Mouse (Mus musculus): ENCODE measurements around the gene Gm572. TPM values are rescaled to one million over a fixed set of nuclear protein-coding genes. Genes with fewer than 3 reads are reported as not detected.
A peak's percentile ranks its signal among the peaks of the same experiment; 100 is the strongest.

Gm572 gene
- polyA plus RNA-seq, 1 experiment from 2014 or later: not detected

DNA sequence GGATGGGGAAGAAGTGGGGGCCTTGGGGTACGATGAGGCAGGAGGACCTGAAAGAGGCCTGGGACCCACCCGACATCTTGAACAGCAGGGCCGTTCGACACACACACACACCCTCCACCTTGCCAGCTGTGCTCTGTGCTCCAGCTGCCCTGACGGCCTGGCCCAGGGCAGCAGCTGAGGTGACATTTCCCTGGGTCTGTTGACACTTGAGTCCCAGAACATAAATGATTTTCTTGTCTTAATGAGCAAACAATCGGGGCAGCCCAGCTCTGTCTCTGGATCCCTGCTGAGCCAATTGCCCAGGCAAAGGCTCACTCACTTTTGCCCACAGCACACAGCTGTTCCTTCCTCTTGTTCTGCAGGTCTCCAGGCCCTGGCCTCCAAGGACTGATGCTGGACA, 20.9 kb downstream of the Gm572 start:
- no peak overlapping the region for H3K27ac ChIP-seq (replicated peaks; ENCODE audit: low read depth, low read length)
- H3K4me2 ChIP-seq (ENCODE audit: low read length): no peak overlapping the region
- H3K4me3 ChIP-seq (replicated peaks; ENCODE audit: low read depth, low read length): no peak overlapping the region
- DNase-seq: no peak
- no peaks in the 10 kb centered on the region for H3K27me3 ChIP-seq (ENCODE audit: control insufficient read depth, insufficient read depth, low read length)
- no peak overlapping the region for H3K9ac ChIP-seq (replicated peaks; ENCODE audit: low read length)
- H3K9me3 ChIP-seq (ENCODE audit: control insufficient read depth, low read length): no peaks in the 10 kb centered on the region
- ATAC-seq (ENCODE audit: low FRiP score, low TSS enrichment): no peak
- peaks cover 9% of the 10 kb centered on the region; the same call in 1 of the 2 replicates for H3K4me1 ChIP-seq (ENCODE audit: control insufficient read depth, insufficient read depth, low read length)
- 50% methylated on average over 6 of the region's 6 CpGs for WGBS
- no peaks in the 10 kb centered on the region for H3K36me3 ChIP-seq (ENCODE audit: control insufficient read depth, insufficient read depth, low read length)

DNA sequence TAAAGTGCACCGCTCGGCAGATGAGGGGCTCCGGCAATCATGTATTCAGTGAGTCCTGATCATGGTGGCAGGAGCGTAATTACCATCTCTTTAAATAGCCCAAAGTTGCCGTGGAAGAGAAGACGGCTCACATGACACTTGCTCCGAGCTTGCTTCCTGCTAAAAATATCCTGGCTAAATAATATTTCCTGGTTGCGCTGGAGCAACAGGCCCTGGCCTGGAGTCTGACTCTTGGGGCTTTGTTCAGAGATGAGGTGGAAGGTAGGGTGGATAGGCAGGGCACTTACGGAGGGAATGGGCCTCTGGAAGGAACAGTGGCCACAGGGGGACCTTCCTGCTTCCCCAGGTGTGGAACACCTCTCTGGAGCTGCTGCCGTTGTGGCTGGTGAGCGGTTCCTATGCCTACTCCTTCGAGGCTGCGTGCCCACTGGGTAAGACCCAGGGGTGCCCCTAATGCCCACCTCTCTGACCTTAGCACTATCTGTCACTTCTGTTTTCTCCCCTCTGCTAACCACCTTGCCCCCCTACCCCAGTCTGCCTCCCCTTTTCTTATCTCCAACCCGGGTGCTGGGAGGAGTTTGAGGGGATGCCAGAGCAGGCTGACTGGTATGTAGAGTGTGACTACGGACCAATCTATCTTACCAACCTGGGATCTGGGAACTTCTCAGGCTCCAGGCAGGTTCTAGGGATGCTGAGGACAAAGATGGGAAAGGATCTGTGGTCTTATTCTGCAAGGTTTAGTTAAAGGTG, 24.1 kb downstream of the Gm572 start:
- no peaks in the 10 kb centered on the region for H3K27me3 ChIP-seq (ENCODE audit: control insufficient read depth, insufficient read depth, low read length)
- WGBS: 93% methylated on average over 15 of the region's 15 CpGs
- H3K4me3 ChIP-seq (replicated peaks; ENCODE audit: low read depth, low read length): no peak overlapping the region
- no peaks in the 10 kb centered on the region for H3K36me3 ChIP-seq (ENCODE audit: control insufficient read depth, insufficient read depth, low read length)
- peaks cover 5% of the 10 kb centered on the region; the same call in 1 of the 2 replicates for H3K4me1 ChIP-seq (ENCODE audit: control insufficient read depth, insufficient read depth, low read length)
- H3K9me3 ChIP-seq (ENCODE audit: control insufficient read depth, low read length): no peaks in the 10 kb centered on the region
- no peak overlapping the region for H3K27ac ChIP-seq (replicated peaks; ENCODE audit: low read depth, low read length)
- ATAC-seq (ENCODE audit: low FRiP score, low TSS enrichment) (no peak), DNase-seq (no peak)
- H3K9ac ChIP-seq (replicated peaks; ENCODE audit: low read length): no peak overlapping the region
- H3K4me2 ChIP-seq (ENCODE audit: low read length): no peak overlapping the region

DNA sequence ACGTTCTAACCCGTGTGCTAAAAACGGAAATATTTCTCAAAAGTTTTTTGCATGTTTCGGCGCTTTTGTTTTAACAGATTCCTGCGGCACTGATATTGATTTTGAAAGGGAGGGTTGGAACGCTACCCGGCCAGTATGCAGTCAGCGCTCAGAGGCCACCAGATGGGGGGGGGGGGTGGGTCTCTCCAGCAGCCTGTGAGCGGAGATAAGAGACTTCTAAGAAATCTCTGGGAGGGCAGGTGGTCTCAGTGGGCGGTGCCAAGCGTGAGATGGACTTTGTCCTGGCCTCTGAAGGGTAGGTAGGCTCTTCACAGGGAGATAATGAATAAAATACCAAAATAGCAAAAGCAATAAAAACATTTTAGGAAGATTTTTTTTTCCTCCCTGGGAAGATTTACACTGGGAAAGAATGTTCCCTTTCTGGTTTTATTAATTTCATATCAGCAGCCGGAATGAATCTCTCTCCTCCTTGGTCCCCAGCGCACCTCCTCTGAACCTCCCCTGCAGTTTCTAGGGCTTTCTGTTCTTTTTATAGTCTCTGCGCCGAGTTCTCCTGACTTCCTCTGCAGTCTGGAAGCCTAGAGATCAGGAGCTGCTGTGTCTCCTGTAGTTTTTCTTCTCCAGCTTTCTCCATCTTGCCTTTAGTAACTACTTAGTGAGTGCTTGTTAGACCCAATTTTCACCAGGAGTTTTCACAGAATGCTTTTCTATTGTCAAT, 28.3 kb downstream of the Gm572 start:
- no peak for DNase-seq

DNA sequence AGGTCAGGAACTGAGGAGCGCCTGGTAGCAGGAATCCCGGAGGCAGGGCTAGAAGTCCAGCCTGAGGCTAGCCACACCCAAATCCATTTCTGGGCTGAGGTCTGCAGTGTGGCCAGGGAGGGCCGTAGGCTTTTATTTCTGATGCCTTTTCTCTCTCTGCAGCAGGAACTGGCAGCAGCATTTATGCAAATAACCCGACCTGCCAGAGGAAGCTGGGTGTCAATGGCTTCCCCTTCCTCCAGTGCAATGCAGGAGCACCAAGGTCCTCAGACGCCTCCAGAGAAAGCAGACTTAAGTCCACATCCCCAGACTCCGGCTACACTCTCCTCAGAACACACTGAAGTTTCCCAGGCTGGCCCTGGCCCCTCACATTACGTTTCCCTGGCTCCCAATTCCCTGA, 31.9 kb downstream of the Gm572 start:
- no peak for ATAC-seq (ENCODE audit: low FRiP score, low TSS enrichment)
- no peak overlapping the region for H3K9ac ChIP-seq (replicated peaks; ENCODE audit: low read length)
- no peak overlapping the region for H3K4me2 ChIP-seq (ENCODE audit: low read length)
- no peak overlapping the region for H3K27ac ChIP-seq (replicated peaks; ENCODE audit: low read depth, low read length)
- no peak for DNase-seq
- no peaks in the 10 kb centered on the region for H3K27me3 ChIP-seq (ENCODE audit: control insufficient read depth, insufficient read depth, low read length)
- 53% methylated on average over 7 of the region's 7 CpGs for WGBS
- H3K4me1 ChIP-seq (ENCODE audit: control insufficient read depth, insufficient read depth, low read length): no peaks in the 10 kb centered on the region
- no peak overlapping the region for H3K4me3 ChIP-seq (replicated peaks; ENCODE audit: low read depth, low read length)
- H3K36me3 ChIP-seq (ENCODE audit: control insufficient read depth, insufficient read depth, low read length): no peaks in the 10 kb centered on the region
- no peaks in the 10 kb centered on the region for H3K9me3 ChIP-seq (ENCODE audit: control insufficient read depth, low read length)

More for the DNA sequence above, 28.3 kb downstream of the Gm572 start:
- no peak overlapping the region for H3K4me3 ChIP-seq (replicated peaks; ENCODE audit: low read depth, low read length)
- ATAC-seq (ENCODE audit: low FRiP score, low TSS enrichment): no peak
- H3K36me3 ChIP-seq (ENCODE audit: control insufficient read depth, insufficient read depth, low read length): no peaks in the 10 kb centered on the region
- no peaks in the 10 kb centered on the region for H3K27me3 ChIP-seq (ENCODE audit: control insufficient read depth, insufficient read depth, low read length)
- no peak overlapping the region for H3K9ac ChIP-seq (replicated peaks; ENCODE audit: low read length)
- no peaks in the 10 kb centered on the region for H3K9me3 ChIP-seq (ENCODE audit: control insufficient read depth, low read length)
- 58% methylated on average over 16 of the region's 16 CpGs for WGBS
- H3K4me2 ChIP-seq (ENCODE audit: low read length): no peak overlapping the region
- no peak overlapping the region for H3K27ac ChIP-seq (replicated peaks; ENCODE audit: low read depth, low read length)
- no peaks in the 10 kb centered on the region for H3K4me1 ChIP-seq (ENCODE audit: control insufficient read depth, insufficient read depth, low read length)

DNA sequence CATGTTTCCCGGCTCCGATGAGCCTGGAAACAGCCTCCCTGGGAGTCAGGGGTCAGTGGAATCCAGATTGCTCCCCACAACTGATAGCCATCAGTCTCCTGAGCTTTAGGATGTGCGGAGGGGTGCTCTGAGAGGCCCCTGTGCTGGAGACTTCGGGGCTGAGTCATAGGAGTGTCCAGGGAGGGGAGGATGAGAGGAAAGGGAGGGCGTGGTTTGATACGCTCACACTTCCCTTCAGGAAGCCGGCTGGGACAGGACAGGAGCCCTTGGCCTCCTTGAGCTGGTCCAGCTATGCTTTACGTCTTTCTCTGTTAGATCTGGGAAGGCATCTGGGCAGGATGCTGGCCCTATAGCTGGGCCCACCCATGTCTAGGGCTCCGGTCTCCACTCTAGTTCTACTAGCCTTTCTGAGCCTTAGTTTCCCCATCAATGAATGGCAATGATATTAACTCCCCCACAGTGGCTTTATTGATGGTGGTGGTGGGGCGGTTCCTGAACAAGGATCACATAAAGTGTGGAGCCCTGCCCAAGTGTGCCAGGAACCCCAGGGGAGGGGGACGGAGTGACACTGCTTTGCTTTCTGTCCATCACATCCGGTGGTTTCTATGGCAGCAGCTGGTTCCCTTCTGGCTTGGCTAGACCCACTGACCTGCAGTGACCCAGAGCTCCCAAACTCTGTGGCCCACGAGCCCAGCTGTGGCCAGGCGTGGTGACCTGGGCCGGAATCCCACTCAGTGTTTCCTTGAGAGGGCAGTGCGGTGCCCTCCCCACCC, 33.3 kb downstream of the Gm572 start:
- no peaks in the 10 kb centered on the region for H3K4me1 ChIP-seq (ENCODE audit: control insufficient read depth, insufficient read depth, low read length)
- no peak overlapping the region for H3K4me3 ChIP-seq (replicated peaks; ENCODE audit: low read depth, low read length)
- H3K36me3 ChIP-seq (ENCODE audit: control insufficient read depth, insufficient read depth, low read length): no peaks in the 10 kb centered on the region
- H3K4me2 ChIP-seq (ENCODE audit: low read length): no peak overlapping the region
- H3K9me3 ChIP-seq (ENCODE audit: control insufficient read depth, low read length): no peaks in the 10 kb centered on the region
- WGBS: 40% methylated on average over 16 of the region's 16 CpGs
- DNase-seq (peak; percentile 32), ATAC-seq (ENCODE audit: low FRiP score, low TSS enrichment) (no peak)
- no peak overlapping the region for H3K27ac ChIP-seq (replicated peaks; ENCODE audit: low read depth, low read length)
- no peaks in the 10 kb centered on the region for H3K27me3 ChIP-seq (ENCODE audit: control insufficient read depth, insufficient read depth, low read length)
- no peak overlapping the region for H3K9ac ChIP-seq (replicated peaks; ENCODE audit: low read length)

DNA sequence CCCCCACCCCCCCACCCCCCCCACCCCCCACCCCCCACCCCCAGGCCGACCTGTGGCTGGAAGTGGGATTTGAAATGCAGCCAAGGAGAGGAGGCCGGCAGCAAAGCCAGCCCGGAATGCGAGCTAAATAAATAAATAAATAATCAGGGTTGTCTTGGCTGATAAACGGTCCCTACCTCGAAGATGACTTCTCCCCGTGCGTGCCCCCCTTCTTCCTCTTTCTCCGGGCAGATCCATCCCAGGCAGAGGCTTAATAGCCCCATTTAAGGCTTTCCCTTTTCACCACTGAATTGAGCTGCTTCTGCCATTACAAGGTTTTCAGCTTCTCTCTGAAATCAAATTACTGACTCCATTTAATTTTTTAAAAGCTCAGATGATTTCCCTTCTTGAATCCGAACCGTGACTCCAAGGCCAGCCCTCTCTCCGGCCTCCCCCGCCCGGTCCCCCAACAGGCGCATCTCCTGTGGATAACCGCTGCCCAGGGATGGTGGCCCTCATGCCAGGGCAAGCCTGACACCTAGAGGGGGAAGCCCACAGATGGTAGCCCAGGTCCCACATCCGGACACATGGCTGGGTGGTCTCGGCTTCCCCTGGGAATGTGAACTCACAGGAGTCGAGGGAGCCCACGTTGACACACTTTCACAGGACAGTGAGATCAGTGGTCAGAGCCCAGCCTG, 34.0 kb downstream of the Gm572 start:
- H3K4me3 ChIP-seq (replicated peaks; ENCODE audit: low read depth, low read length): no peak overlapping the region
- no peak overlapping the region for H3K4me2 ChIP-seq (ENCODE audit: low read length)
- no peaks in the 10 kb centered on the region for H3K27me3 ChIP-seq (ENCODE audit: control insufficient read depth, insufficient read depth, low read length)
- no peaks in the 10 kb centered on the region for H3K36me3 ChIP-seq (ENCODE audit: control insufficient read depth, insufficient read depth, low read length)
- no peaks in the 10 kb centered on the region for H3K9me3 ChIP-seq (ENCODE audit: control insufficient read depth, low read length)
- WGBS: 41% methylated on average over 19 of the region's 20 CpGs
- no peak overlapping the region for H3K9ac ChIP-seq (replicated peaks; ENCODE audit: low read length)
- DNase-seq (peak; percentile 38), ATAC-seq (ENCODE audit: low FRiP score, low TSS enrichment) (no peak)
- no peaks in the 10 kb centered on the region for H3K4me1 ChIP-seq (ENCODE audit: control insufficient read depth, insufficient read depth, low read length)
- no peak overlapping the region for H3K27ac ChIP-seq (replicated peaks; ENCODE audit: low read depth, low read length)

DNA sequence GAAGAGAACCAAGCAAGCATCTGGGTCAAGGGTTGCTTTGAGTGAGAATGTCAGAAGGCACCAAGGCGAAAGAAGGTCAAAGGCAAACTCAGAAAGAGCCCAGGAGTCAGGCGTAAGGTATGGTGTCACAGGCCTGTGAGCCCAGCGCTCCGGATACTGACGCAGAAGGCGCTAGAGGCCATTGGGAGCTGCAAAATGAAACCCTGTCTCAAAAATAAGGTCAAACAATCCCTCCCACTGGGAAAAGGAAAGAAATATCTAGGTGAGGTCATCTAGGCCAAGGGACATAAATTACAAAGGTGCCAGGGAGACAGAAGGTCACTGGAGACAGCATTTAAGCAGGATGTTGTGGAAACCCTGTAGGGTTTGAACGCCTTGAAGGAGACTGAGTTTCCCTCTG, 35.0 kb downstream of the Gm572 start:
- Histone ChIP-seq H3K4me2 (ENCODE audit: low read length) (no peak overlapping the region), H3K27ac (replicated peaks; ENCODE audit: low read depth, low read length) (no peak overlapping the region), H3K4me1 (ENCODE audit: control insufficient read depth, insufficient read depth, low read length) (no peaks in the 10 kb centered on the region), H3K27me3 (ENCODE audit: control insufficient read depth, insufficient read depth, low read length) (no peaks in the 10 kb centered on the region), H3K9ac (replicated peaks; ENCODE audit: low read length) (no peak overlapping the region), H3K36me3 (ENCODE audit: control insufficient read depth, insufficient read depth, low read length) (no peaks in the 10 kb centered on the region), H3K9me3 (ENCODE audit: control insufficient read depth, low read length) (no peaks in the 10 kb centered on the region), H3K4me3 (replicated peaks; ENCODE audit: low read depth, low read length) (no peak overlapping the region)
- WGBS: 96% methylated on average over 7 of the region's 7 CpGs
- DNase-seq: no peak
- no peak for ATAC-seq (ENCODE audit: low FRiP score, low TSS enrichment)

DNA sequence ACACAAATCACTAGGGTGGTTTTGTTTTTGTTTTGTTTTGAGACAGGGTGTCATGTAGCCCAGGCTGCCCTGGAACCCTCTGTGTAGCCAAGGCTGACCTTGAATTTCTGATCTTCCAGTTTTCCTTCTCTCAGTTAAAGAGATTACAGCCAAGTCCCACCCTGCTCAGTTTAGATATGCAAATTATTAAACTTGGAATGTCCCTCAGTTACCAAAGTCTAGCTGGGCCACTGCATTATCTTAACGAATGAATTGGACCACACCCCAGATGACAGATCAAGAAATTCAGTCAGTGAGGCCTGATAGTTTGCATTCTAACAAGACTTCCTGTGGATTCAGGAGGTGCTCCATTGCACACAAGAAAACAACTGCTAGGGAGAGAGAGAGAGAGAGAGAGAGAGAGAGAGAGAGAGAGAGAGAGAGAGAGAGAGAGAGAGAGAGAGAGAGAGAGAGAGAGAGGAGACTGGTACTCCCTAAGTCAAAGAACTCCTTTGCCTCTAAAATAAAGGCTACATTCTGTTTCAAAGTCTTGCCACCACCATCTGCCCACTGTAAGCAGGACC, 37.5 kb downstream of the Gm572 start:
- H3K36me3 ChIP-seq (ENCODE audit: control insufficient read depth, insufficient read depth, low read length): no peaks in the 10 kb centered on the region
- H3K9ac ChIP-seq (replicated peaks; ENCODE audit: low read length): no peak overlapping the region
- H3K27me3 ChIP-seq (ENCODE audit: control insufficient read depth, insufficient read depth, low read length): no peaks in the 10 kb centered on the region
- WGBS: 80% methylated on average over 1 of the region's 1 CpGs
- ATAC-seq (ENCODE audit: low FRiP score, low TSS enrichment) (no peak), DNase-seq (no peak)
- H3K27ac ChIP-seq (replicated peaks; ENCODE audit: low read depth, low read length): no peak overlapping the region
- H3K9me3 ChIP-seq (ENCODE audit: control insufficient read depth, low read length): no peaks in the 10 kb centered on the region
- H3K4me1 ChIP-seq (ENCODE audit: control insufficient read depth, insufficient read depth, low read length): no peaks in the 10 kb centered on the region
- no peak overlapping the region for H3K4me3 ChIP-seq (replicated peaks; ENCODE audit: low read depth, low read length)
- no peak overlapping the region for H3K4me2 ChIP-seq (ENCODE audit: low read length)

All from midbrain, embryonic 14.5 days (tissue).